Mouse (Mus musculus): Measurements from ENCODE around the gene Tmprss7.

Tmprss7 gene

GRCm38 (mm10) chr16:45693558-45693957, at the start of gene Tmprss7:
Gene Tmprss7 (minus strand): TSS chr16:45693658.
- no peak for DNase-seq (ENCODE audit: low spot score in 2 of 2)

- peak; percentile 93 to 97 for DNase-seq (ENCODE audit: low spot score in 2 of 2)
Measured at GRCm38 (mm10) chr16:45742615-45743476, 49.4 kb upstream of the Tmprss7 start, which contains the start of gene Abhd10. Gene Abhd10 (minus strand): TSS chr16:45742955.

GRCm38 (mm10) chr16:45737880-45738279, 44.4 kb upstream of the Tmprss7 start:
- DNase-seq (ENCODE audit: low spot score in 2 of 2): no peak

GRCm38 (mm10) chr16:45736724-45737123, 43.3 kb upstream of the Tmprss7 start:
- no peak for DNase-seq (ENCODE audit: low spot score in 2 of 2)

- no peak for DNase-seq (ENCODE audit: low spot score in 2 of 2)
Measured at GRCm38 (mm10) chr16:45729163-45729562, 35.7 kb upstream of the Tmprss7 start.

- no peak for DNase-seq (ENCODE audit: low spot score in 2 of 2)
Measured at GRCm38 (mm10) chr16:45724742-45725102, 31.3 kb upstream of the Tmprss7 start.

- DNase-seq (ENCODE audit: low spot score in 2 of 2): peak; percentile 69 to 74
Measured at GRCm38 (mm10) chr16:45724061-45724741, 30.7 kb upstream of the Tmprss7 start, which contains the start of gene Tagln3. Gene Tagln3 (minus strand): TSS chr16:45724608.

GRCm38 (mm10) chr16:45723172-45723901, 29.9 kb upstream of the Tmprss7 start:
- no peak for DNase-seq (ENCODE audit: low spot score in 2 of 2)

- DNase-seq (ENCODE audit: low spot score in 2 of 2): no peak
Measured at GRCm38 (mm10) chr16:45722460-45722951, 29.0 kb upstream of the Tmprss7 start.

GRCm38 (mm10) chr16:45720022-45720630, 26.7 kb upstream of the Tmprss7 start:
- DNase-seq (ENCODE audit: low spot score in 2 of 2): no peak

GRCm38 (mm10) chr16:45718296-45718695, 24.8 kb upstream of the Tmprss7 start:
- DNase-seq (ENCODE audit: low spot score in 2 of 2): no peak

- DNase-seq (ENCODE audit: low spot score in 2 of 2): no peak
Measured at GRCm38 (mm10) chr16:45714489-45715150, 21.2 kb upstream of the Tmprss7 start.

GRCm38 (mm10) chr16:45713878-45714277, 20.4 kb upstream of the Tmprss7 start:
- DNase-seq (ENCODE audit: low spot score in 2 of 2): no peak

- DNase-seq (ENCODE audit: low spot score in 2 of 2): no peak
Measured at GRCm38 (mm10) chr16:45713261-45713660, 19.8 kb upstream of the Tmprss7 start.

GRCm38 (mm10) chr16:45711263-45711662, 17.8 kb upstream of the Tmprss7 start:
- DNase-seq (ENCODE audit: low spot score in 2 of 2): no peak

GRCm38 (mm10) chr16:45699301-45699700, 5.8 kb upstream of the Tmprss7 start:
- DNase-seq (ENCODE audit: low spot score in 2 of 2): no peak

GRCm38 (mm10) chr16:45697996-45698395, 4.5 kb upstream of the Tmprss7 start:
- DNase-seq (ENCODE audit: low spot score in 2 of 2): no peak

- no peak for DNase-seq (ENCODE audit: low spot score in 2 of 2)
Measured at GRCm38 (mm10) chr16:45695445-45696160, 2.1 kb upstream of the Tmprss7 start.

- no peak for DNase-seq (ENCODE audit: low spot score in 2 of 2)
Measured at GRCm38 (mm10) chr16:45692851-45693250, 607 bp downstream of the Tmprss7 start.

- DNase-seq (ENCODE audit: low spot score in 2 of 2): peak in 1 of 2 experiments; percentile 41
Measured at GRCm38 (mm10) chr16:45690178-45690577, 3.3 kb downstream of the Tmprss7 start.
